Mouse (Mus musculus): ENCODE data around the gene Plscr2.

GRCm38 (mm10) chr9:92269829-92270404, 5.5 kb upstream of the Plscr2 start:
- TF ChIP-seq TAL1 (IDR thresholded peaks at IDR 0.05; ENCODE audit: low read length) = no peak
- TF ChIP-seq GATA1 (IDR thresholded peaks at IDR 0.05; ENCODE audit: low read length) = no peak

Measured in erythroblast, embryonic 14.5 days (primary cell).